Mouse (Mus musculus): ENCODE results near the gene Unc5b.

The Unc5b gene

DNA sequence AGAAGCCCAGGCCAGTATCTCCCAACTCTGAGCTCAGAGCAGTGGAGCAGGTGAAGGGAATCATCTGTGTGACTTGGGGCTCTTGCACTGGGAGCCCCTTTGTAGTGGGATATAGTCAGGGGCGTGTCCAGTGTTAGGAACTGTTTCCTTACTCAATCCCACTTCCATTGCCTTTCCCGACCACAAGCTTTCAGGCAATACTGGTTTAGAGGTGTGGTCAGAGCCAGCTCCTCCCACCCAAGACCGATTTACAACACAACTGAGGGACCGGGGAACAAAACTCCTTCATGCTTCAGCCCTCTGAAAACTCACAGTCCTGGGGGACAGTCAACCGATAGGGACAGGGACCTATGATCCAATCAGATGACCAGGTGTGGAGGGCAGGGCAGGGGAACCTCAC is 110.9 kb downstream of the Unc5b start:
- DNase-seq (ENCODE audit: low spot score), result no peak

GRCm38 (mm10) chr10:60718491-60718890 is 112.9 kb downstream of the Unc5b start:
- no peak for DNase-seq (ENCODE audit: low spot score)

- DNase-seq (ENCODE audit: low spot score), result no peak
Observed at GRCm38 (mm10) chr10:60716449-60716848, 114.9 kb downstream of the Unc5b start.
